ENCODE assay signal across 8 mouse cellular contexts in genomic region chr9:59616622-59617306, GRCm38 (mm10). TPM values are rescaled to one million over a fixed set of nuclear protein-coding genes. Genes with fewer than 3 reads are reported as not detected.
DNase-seq lines count a peak whose midpoint lies in the region; ATAC-seq and TF ChIP-seq lines count a peak whose summit lies in the region.

Parp6 (plus strand) TSS chr9:59617284.

- intact Hi-C loops in heart, postnatal 10 days (cut with DNase I), result no loop called here

- WGBS in forebrain, embryonic 13.5 days, result 1% methylated on average over 36 of the region's 36 CpGs
- WGBS in large intestine, adult 2 months, result 1% methylated on average over 36 of the region's 36 CpGs
- 1% methylated on average over 36 of the region's 36 CpGs for WGBS in liver, postnatal 0 days (ENCODE audit: insufficient replicate concordance)
- WGBS in neural tube, embryonic 14.5 days, result under 1% methylated on average over 36 of the region's 36 CpGs

- peak; percentile 100 for DNase-seq in heart, postnatal 10 days
- peak; percentile 95 for DNase-seq in large intestine, adult 2 months (ENCODE audit: low read depth, low spot score)
- DNase-seq in liver, postnatal 0 days, result peak; percentile 100
- peak; percentile 100 for DNase-seq in testis, postnatal 10 days (ENCODE audit: low spot score)

- peak within 1 kb of the TSS; percentile 89 for H3K4me3 ChIP-seq in ES-Bruce4 (ENCODE audit: low read depth, low read length)
- peak within 1 kb of the TSS; percentile 96 for H3K4me3 ChIP-seq in forebrain, embryonic 13.5 days
- H3K4me3 ChIP-seq in liver, postnatal 0 days (ENCODE audit: low read depth, low read length), result peak within 1 kb of the TSS; percentile 81
- H3K4me3 ChIP-seq in neural tube, embryonic 14.5 days (ENCODE audit: low read depth, low read length), result peak within 1 kb of the TSS; percentile 91

- H3K4me2 ChIP-seq in forebrain, embryonic 13.5 days, result peak within 1 kb of the TSS; percentile 74
- peak within 1 kb of the TSS; percentile 94 for H3K4me2 ChIP-seq in liver, postnatal 0 days (ENCODE audit: low read depth, low read length)
- H3K4me2 ChIP-seq in neural tube, embryonic 14.5 days (ENCODE audit: low read depth, low read length), result peak within 1 kb of the TSS; percentile 62

- TF ChIP-seq EP300 in ES-Bruce4 (IDR thresholded peaks at IDR 0.05; ENCODE audit: insufficient read depth, low read depth, low read length), result 0 out of 2 replicates have a peak, but pooled peaks have one; percentile 12
- TF ChIP-seq EP300 in liver, postnatal 0 days (IDR thresholded peaks at IDR 0.05; ENCODE audit: low read depth), result no peak

- no peak for TF ChIP-seq CTCF in ES-Bruce4 (IDR thresholded peaks at IDR 0.05; ENCODE audit: low read depth, low read length)
- TF ChIP-seq CTCF in liver, postnatal 0 days (IDR thresholded peaks at IDR 0.05; ENCODE audit: low read depth), result no peak; the same call in 1 of the 2 replicates

- H3K9me3 ChIP-seq in ES-Bruce4 (replicated peaks; ENCODE audit: control insufficient read depth, insufficient read depth, low read length, poor library complexity, severe bottlenecking), result no peaks in the 10 kb centered on the region
- H3K9me3 ChIP-seq in forebrain, embryonic 13.5 days (replicated peaks), result no peaks in the 10 kb centered on the region
- H3K9me3 ChIP-seq in liver, postnatal 0 days (ENCODE audit: low read length), result no peaks in the 10 kb centered on the region
- no peaks in the 10 kb centered on the region for H3K9me3 ChIP-seq in neural tube, embryonic 14.5 days (ENCODE audit: control insufficient read depth, low read length)

- H3K36me3 ChIP-seq in ES-Bruce4 (ENCODE audit: control insufficient read depth, insufficient read depth, low read length, poor library complexity, severe bottlenecking), result no peaks in the 10 kb centered on the region
- H3K36me3 ChIP-seq in forebrain, embryonic 13.5 days (ENCODE audit: poor library complexity, severe bottlenecking), result no peaks in the 10 kb centered on the region
- H3K36me3 ChIP-seq in liver, postnatal 0 days (replicated peaks; ENCODE audit: insufficient read depth, low read length), result no peaks in the 10 kb centered on the region
- peaks cover under 1% of the 10 kb centered on the region; the same call in 1 of the 2 replicates for H3K36me3 ChIP-seq in neural tube, embryonic 14.5 days (ENCODE audit: control insufficient read depth, insufficient read depth, low read length)

- no peak for TF ChIP-seq POLR2A in ES-Bruce4 (IDR thresholded peaks at IDR 0.05; ENCODE audit: insufficient read depth, low read length)

- no peaks in the 10 kb centered on the region for H3K27me3 ChIP-seq in ES-Bruce4 (ENCODE audit: control insufficient read depth, insufficient read depth, low read length, poor library complexity, severe bottlenecking)
- no peaks in the 10 kb centered on the region for H3K27me3 ChIP-seq in forebrain, embryonic 13.5 days
- H3K27me3 ChIP-seq in liver, postnatal 0 days (ENCODE audit: insufficient read depth, low read length), result peaks cover 5% of the 10 kb centered on the region; the same call in 1 of the 2 replicates
- no peaks in the 10 kb centered on the region for H3K27me3 ChIP-seq in neural tube, embryonic 14.5 days (ENCODE audit: control insufficient read depth, insufficient read depth, low read length)

- no peaks in the 10 kb centered on the region for H3K4me1 ChIP-seq in ES-Bruce4 (ENCODE audit: control insufficient read depth, insufficient read depth, low read length)
- H3K4me1 ChIP-seq in forebrain, embryonic 13.5 days, result peaks cover 27% of the 10 kb centered on the region
- H3K4me1 ChIP-seq in liver, postnatal 0 days (ENCODE audit: insufficient read depth), result peaks cover 12% of the 10 kb centered on the region
- H3K4me1 ChIP-seq in neural tube, embryonic 14.5 days (ENCODE audit: control insufficient read depth, insufficient read depth, low read length), result peaks cover 18% of the 10 kb centered on the region

- H3K27ac ChIP-seq in ES-Bruce4 (ENCODE audit: insufficient read depth, low read length), result no peak within 1 kb of the TSS
- H3K27ac ChIP-seq in forebrain, embryonic 13.5 days, result peak within 1 kb of the TSS; percentile 92
- H3K27ac ChIP-seq in liver, postnatal 0 days (ENCODE audit: low read depth), result peak within 1 kb of the TSS; percentile 31
- peak within 1 kb of the TSS; percentile 92 for H3K27ac ChIP-seq in neural tube, embryonic 14.5 days (ENCODE audit: low read depth, low read length)

- ATAC-seq in cerebellum, adult (ENCODE audit: insufficient number of reproducible peaks, low FRiP score, low TSS enrichment), result peak; percentile 93
- ATAC-seq in forebrain, embryonic 13.5 days, result peak; percentile 97
- peak; percentile 100 for ATAC-seq in liver, postnatal 0 days
- peak; percentile 95 for ATAC-seq in neural tube, embryonic 14.5 days (ENCODE audit: low read depth)

- H3K9ac ChIP-seq in ES-Bruce4 (ENCODE audit: low read depth, poor library complexity, severe bottlenecking), result peak within 1 kb of the TSS; percentile 79
- peak within 1 kb of the TSS; percentile 96 for H3K9ac ChIP-seq in forebrain, embryonic 13.5 days
- peak within 1 kb of the TSS; percentile 69 for H3K9ac ChIP-seq in liver, postnatal 0 days (replicated peaks)
- peak within 1 kb of the TSS; percentile 84 for H3K9ac ChIP-seq in neural tube, embryonic 14.5 days (replicated peaks; ENCODE audit: low read depth, low read length)

RNA-seq across cellular contexts. Expression of gene Parp6, which starts in this region (rescaled TPM):
- 28.3 and 30.9 TPM in 2 replicates for polyA plus RNA-seq in ES-Bruce4 (2011; ENCODE audit: insufficient read depth, insufficient read length, low read depth, missing spikeins)
- 154 and 155 TPM in 2 replicates for polyA plus RNA-seq in forebrain, embryonic 13.5 days (2015; fragmentation: Nextera tagmentation; extraction: Ambion mirVana)
- total RNA-seq in heart, postnatal 10 days (2021), result 10 to 100 TPM; 15.6 to 19.3 TPM
- 21.6 and 22.4 TPM in 2 replicates for polyA plus RNA-seq in large intestine, adult 2 months (2012; rRNA removed)
- 3.0 and 3.5 TPM in 2 replicates for polyA plus RNA-seq in liver, postnatal 0 days (2015; fragmentation: Nextera tagmentation; extraction: Ambion mirVana)
- polyA plus RNA-seq in neural tube, embryonic 14.5 days (2014; fragmentation: Nextera tagmentation; extraction: Ambion mirVana), result 246 and 258 TPM in 2 replicates
